Mouse (Mus musculus) spleen, postnatal 10 days (tissue): Measurements from ENCODE around the gene Fcrlb.
A peak's percentile ranks its signal among the peaks of the same experiment; 100 is the strongest.
"Not testable (repeated sequence)": the region's sequence is repeated elsewhere in the genome, so short reads cannot be mapped to it uniquely, and the experiment has no call there.

ENCODE experiments used
- DNase-seq, 2 experiments: peaks; one replicate each; pipeline ENCODE4 v3.0.0; 2021 to 2022; ENCODE audit warnings: low spot score in 2 of 2

Gene Fcrlb

DNA sequence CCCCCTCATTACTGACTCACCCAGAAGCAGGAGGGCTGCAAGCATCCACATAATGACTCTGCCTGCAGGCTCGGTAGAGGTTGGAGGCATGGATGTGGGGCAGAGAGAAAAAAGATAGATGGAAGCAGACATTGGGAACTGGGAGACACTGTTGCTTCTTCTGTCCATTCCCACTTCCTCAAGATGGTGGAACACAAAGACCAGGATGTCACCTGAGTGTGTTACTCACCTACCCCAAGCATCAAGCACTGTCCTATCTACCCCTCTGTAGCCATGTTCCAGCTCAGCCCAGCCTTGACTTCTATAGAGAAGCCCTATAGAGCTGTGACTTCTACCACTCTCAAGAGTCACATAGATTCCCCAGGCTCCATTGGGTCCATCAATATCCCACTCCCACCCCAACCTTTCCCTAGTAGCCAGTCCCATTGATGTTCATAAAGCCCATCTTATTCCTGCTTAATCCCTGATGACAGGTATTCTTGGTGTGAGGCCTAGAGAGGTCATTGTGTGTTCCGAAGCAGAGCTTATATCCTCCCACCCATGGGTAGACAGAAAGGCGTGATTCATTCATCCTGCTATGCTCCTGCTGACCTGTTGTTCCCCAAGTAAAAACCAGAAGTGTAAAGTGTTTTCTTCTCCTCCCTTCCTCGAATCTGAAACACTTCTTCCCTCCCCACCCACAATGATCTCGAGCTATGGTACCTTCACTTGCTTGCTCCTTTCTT is at the start of gene Fcrlb:
Gene Fcrlb (minus strand): TSS at position 51 of the 725 bp plus-strand sequence.
- DNase-seq = no peak

DNA sequence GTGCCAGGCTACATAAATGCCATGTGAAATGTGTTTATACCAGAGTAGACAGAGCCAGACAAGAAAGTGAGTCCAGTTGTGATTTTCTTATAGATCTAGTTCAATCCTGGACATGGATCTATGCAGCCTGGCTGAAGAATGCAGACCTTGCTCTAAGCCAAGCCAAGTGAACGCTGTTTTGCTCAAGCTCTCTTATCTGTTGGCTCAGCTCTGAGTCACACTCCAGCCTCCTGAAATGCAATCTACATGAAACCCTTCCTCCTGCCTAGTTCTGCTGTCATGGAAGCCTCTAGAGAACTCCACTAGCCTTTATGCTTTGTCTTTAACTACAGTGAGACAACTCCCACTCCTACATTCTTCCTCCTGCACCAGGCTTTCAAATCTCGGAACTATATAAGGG is 49.6 kb upstream of the Fcrlb start:
- no peak for DNase-seq

DNA sequence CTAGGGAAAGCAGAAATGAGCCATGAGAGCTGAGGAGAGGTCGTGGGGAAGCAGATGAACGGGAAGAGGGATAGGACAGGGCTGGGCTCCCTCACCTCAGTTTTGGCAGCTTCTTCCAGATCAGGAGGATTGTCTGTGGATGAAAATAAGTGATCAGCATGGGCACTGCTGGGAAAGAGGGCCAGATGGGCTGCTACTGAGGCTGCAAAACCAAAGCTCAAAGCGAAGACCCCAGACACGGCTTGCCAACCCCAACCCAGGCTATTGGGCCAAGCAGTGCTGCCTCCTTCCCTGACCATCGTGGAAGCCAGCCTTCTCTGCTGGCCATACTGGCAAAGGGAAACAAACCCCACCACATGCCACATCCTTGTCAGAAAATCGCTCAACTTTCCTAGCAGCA is 48.4 kb upstream of the Fcrlb start:
- no peak for DNase-seq

DNA sequence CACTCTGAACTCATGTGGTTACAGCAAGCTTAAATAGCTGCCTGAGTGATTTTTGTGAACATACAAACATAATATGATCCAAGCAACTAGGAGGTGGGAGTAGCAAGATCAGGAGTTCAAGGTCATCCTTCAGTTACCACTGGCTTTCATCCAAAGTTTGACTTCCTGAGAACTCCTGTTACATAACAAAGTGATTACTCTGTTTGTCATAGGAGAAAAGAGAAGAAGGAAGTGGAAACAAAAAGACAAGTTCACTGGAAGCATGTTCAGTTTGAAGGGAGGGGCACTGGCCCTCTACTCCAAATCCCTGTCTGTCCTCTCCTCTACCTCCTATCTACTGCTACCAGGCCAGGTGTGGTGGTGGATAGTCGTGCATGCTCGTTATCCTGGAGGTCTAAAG is 47.0 kb upstream of the Fcrlb start:
- DNase-seq = no peak

DNA sequence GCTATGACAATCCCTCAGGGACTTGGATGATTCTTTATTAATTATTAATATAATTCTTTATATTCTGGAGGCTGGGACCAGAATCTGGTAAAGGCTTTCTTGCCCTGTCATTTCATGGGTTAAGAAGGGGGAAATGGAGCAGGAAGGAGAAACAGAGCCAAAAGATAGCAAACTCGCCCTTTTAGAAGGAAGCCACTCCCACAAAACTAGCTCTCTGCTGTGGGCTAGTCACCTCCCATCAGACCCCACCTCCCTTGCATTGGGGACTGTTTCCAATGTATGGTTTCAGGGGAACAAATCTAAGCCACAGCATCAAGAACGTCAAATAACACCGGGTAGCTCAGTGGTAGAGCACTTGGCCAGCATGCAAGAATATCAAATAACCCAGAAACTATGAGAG is 45.5 kb upstream of the Fcrlb start:
- no peak for DNase-seq

DNA sequence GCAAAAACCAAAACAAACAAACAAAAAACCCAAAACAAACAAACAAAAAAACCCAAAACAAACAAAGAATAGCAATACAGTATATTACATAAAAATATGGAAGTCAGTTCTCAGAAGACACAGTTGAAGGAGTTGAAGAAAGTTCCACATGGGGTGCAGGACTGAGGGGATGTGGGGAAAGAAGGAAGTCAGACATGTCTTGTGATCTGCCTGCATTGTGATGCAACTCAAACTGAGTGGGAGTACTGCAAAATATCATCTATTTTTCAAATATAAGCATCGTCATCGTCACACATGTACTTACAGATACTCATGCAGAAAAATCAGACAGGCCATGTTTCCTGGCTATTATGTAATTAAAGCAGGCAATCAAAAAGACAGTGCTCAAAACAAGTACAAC is 40.5 kb upstream of the Fcrlb start:
- DNase-seq = no peak

DNA sequence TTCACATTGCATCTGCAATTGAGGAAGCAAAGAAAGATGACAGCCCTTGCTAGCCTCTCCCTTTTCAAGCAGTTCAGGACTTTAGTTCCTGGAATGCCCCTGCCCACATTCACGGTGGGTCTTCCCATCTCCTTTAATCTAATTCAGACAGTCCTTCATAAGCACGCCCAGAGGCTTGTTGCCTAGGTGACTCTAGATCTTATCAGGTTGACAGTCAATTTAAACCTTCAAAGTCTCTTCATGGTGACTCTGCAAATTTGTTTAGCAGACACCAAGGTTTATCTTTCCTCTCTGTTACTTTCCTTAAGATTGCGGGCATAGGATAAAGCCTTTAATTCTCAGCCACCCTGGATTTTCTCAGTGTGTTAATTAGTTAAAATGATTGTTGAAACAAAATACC is 38.0 kb upstream of the Fcrlb start:
- DNase-seq = no peak

DNA sequence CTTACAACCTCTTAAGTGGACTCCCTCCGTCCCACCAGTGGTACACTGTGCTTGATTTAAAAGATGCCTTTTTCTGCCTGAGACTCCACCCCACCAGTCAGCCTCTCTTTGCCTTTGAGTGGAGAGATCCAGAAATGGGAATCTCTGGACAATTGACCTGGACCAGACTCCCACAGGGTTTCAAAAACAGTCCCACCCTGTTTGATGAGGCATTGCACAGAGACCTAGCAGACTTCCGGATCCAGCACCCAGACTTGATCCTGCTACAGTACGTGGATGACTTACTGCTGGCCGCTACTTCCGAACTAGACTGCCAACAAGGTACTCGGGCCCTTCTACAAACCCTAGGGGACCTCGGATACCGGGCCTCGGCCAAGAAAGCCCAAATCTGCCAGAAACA is 32.2 kb upstream of the Fcrlb start:
- not testable (repeated sequence) for DNase-seq

DNA sequence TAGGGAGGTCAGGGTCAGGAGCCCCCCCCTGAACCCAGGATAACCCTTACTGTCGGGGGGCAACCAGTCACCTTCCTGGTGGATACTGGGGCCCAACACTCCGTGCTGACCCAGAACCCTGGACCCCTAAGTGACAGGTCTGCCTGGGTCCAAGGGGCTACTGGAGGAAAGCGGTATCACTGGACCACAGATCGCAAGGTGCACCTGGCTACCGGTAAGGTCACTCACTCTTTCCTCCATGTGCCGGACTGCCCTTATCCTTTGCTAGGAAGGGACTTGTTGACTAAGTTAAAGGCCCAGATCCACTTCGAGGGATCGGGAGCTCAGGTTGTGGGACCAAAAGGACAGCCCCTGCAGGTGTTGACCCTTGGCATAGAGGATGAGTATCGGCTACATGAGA is 31.4 kb upstream of the Fcrlb start:
- not testable (repeated sequence) for DNase-seq

DNA sequence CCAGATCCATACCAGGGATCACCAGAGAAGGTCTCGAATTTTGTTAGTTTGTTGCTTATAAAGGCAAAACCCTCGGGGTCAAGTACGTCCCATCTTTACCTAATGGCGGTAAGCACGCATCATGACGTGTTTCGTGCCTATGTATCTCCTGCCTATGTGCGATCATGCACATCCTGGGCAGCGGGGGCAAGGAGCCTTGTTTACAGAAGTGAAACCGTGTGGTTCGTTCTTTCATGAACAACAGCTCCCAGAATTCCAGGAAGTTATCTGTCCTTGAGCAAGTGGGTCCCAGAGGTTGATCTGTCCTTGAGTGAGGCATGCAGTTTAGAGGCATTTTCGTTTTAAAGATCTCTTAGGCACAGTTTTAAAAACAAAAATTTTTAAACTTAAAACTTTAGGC is 26.5 kb upstream of the Fcrlb start:
- DNase-seq = peak in 1 of 2 experiments; percentile 70

DNA sequence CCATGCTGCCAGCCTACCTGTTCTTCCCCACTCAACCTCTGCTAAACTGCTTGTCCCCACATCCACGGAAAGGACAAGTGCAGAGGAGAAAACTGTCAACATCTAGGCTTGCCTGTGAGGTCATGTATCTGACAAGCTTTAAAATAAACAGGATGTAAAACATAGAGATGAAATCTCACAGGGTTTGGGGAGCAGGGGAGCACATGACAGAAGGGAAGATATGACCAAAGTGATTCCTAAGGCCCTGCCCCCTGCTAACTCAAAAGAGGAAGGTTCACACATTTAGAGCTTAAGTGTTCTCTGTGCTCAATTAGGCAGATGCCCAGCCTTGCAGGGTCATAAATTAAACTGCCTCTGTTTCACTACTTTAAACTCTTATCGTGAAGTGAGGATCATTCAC is 21.6 kb upstream of the Fcrlb start:
- DNase-seq = no peak

DNA sequence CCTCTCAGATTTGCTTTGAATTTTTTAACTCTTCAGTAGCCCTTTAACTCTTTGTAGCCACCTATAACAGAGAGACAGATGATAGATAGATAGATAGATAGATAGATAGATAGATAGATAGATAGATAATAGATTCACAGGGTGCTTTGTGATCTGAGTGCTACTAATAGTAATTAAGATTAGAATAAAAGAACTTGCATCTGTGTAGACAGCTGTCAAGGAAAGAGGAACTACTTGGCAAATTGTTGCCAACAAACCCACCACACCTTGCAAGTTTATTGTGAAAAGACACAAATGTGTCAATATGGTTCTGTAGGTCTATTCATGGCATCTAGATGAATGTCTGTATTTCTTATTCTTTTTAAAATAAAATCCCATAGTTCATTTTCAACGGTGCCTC is 21.2 kb upstream of the Fcrlb start:
- DNase-seq = no peak

DNA sequence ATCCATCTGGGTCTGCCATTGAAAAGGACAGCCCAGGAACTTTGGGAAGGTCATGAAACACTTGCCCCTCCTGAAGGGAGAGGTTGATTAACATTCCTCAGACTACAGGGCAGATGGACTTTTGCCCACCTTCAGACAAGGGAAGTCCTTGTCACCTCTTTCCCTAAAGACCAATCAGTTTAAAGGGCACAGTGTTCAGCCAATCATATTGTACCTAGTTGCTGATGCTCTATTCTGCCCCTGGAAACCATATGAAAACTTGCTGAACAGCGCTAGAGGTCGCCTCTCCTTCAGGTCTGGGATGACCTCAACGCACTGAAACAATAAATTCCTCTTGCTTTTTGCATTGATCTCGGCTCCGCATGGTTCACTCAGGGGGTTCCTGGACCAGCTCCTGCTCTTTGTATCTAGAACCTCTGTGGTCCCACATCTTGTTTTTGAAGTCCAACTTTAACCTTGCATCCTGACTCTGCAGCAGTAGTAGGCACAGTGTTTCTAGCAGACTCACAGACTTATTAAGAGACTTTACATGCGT is 20.7 kb upstream of the Fcrlb start:
- DNase-seq = no peak

DNA sequence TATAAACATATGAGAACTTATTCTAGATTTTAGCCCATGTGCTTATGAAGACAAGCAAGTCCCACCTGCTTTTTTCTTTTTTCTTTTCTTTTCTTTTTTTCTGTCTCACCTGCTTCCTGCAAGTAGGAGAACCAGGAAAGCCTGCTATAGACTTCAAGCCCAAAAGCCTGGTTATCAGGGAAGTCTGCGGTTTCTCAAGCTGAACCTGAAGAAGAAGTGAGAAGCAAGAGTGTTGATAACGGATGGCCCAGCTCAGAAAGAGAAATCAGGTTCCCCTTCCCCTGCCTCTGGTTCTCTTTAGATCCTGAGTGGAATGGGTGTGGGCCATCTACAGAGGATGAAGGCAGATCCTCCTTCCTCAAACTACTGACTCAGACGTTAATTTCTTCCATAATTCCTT is 19.3 kb upstream of the Fcrlb start:
- DNase-seq = no peak

DNA sequence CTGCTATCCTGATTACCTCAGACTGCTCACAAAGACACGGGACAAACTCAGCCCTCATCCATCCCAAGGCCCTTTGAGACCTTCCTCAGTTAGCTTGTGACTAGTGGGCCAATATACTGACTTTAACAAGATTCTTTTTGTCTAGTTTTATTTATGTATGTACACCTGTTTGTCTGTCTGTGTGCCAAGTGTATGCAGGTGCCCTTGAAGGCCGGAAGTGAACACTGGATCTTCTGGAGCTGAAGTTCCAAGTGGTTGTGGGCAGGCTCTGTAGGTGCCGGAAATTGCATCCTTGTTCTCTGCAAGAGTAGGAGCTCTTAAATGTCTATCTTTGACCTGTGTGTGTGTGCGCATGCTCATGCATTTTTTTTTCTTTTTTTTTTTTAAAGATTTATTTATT is 16.5 kb upstream of the Fcrlb start:
- DNase-seq = no peak

DNA sequence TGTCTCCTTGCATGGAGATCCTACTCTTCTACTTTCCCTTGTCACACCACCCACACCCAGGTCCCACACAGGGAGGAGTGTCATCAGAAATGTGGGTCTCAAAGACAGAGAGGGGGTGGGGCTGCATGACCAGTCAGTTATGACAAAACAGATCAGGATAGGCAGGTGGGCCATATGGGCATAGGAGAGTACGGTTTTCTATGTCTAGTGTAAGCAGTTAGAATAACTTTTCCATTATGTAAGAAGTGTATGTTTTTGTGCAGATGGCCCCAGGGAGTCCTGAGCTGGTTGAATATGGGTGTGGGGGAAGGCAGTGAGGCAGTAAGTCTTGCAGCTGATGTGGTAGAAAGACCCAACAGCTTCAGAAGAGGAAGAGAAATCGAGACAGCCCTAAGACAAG is 15.7 kb upstream of the Fcrlb start:
- DNase-seq = peak in 1 of 2 experiments; percentile 63

DNA sequence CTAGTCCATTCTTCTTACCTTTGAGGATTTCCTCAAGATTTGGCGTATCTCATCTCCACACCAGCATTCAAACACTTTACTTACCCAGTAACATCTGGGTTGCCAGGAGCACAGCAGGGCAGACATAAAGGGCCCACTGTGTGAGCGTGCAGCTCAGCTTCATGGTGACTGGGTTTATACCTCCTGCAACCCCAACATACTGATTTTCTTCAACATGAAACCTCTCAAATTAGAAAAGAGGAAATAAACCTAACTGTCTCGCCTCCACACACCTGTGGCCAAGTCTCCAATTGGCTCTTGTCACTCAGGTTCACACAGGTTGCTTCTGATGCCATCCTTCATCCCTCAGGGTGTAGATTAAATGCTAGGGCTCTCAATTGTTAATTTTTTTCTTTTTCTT is 14.6 kb upstream of the Fcrlb start, which contains the start of gene Fcrla:
Gene Fcrla (minus strand): TSS at position 206 of the 400 bp plus-strand sequence.
- DNase-seq = peak in 1 of 2 experiments; percentile 36

DNA sequence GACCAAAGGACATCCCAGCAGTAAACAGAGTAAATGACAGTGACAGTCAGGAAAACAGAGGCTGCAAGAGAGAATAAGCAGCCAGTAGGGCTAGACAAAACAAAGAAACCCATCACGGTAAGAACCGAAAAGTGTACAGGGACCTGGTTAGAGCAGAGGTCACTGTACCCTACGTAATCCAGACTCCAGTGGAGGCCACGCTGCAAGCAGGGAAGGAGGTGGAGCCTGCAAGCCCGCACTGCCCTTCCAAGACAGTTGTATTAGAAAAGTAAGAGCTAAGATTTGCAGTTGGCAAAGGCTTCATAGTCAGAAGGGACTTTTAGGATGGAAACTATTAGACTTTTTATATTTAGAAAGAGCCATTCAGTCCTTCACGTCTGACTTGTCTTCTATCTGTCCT is 14.2 kb upstream of the Fcrlb start:
- DNase-seq = no peak

DNA sequence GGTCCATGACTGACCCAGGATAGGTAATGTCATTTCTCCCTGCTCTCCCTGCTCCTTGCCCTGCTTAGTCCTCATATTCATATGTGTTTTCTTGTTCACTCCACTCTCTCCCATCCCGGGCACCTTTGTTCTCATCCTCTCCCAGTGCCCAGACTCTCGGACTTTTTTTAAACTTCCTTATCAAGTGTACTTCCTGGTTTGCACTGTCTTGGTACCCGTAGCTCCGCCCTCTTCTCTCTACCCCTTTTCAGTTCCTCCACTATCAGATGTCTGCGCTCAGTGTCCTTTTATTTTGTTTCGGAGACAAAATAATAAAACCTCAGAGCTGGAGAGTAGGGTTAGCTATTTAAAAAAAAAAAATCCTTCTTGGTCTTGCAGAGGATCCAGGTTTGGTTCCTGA is 11.7 kb upstream of the Fcrlb start:
- DNase-seq = peak in 1 of 2 experiments; percentile 57

DNA sequence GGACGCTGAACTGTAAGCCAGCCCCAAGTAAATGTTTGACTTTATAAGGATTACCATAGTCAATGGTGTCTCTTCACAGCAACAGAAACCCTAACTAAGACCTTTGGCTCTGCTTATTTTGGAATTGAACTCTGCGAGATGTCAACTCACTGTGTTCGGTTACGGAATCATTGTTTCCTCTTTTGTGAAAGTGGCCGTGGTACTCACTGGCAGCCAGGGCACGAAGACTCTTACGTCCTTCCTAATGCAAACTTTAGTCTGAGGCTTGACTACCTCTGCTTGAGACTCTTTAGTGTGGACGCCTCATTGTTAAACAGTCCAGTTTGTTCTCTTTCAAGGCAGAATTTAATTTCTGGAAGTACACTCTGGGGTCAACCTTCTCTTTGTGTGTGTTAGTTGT is 6.6 kb upstream of the Fcrlb start:
- no peak for DNase-seq

DNA sequence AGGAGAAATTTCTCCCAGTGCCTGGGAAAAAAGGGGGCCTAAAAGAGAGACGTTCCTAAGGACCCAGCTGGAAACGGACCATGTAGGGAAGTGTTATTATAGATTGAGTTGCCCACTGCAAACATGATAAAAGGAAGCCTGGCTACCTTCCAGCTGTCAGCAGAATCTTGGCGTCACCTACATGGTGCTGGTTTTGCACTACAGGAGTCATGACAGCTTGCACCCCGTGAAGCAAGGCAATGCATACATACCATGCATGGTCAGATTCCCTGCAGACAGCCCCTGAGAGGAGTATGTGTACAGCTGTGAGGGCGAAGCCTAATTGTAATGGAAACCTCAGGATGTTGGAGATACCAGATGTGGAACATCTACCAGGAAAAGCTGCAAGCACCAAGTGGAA is 2.9 kb upstream of the Fcrlb start:
- no peak for DNase-seq

DNA sequence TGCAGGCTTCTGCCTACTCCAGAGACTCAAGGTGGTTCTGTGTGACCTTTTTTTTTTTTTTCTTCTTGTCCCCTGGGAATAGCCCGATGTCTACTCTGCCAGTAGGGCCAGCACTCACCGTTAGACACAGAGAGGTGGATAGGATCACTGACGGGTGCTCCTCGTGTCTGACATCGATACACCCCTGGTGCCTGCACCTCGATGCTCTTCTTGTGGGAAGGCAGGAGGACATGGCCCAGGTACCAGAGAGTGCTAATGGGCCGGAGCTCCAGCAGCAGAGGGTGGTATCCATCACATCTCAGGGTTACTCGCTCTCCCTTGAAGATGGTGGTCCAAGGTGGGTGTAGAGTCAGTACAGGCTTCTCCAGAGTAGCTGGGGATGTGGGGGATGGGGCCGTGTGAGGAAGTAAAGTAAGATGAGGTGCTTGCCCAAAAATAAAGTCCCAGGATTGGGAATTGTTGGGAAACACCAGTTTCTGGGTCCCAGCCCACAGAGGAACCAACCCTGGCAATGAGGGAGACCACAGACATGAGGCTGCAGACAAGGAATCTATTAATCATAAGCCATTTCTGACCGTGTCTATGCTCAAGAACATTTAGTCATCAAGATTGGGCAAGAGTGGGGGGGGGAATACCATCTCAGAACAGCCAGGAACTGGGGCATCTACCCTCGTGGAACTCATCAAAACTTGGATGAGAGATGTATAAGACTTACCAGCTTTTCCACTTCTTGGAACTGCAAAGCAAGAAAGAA is 657 bp downstream of the Fcrlb start:
- no peak for DNase-seq

DNA sequence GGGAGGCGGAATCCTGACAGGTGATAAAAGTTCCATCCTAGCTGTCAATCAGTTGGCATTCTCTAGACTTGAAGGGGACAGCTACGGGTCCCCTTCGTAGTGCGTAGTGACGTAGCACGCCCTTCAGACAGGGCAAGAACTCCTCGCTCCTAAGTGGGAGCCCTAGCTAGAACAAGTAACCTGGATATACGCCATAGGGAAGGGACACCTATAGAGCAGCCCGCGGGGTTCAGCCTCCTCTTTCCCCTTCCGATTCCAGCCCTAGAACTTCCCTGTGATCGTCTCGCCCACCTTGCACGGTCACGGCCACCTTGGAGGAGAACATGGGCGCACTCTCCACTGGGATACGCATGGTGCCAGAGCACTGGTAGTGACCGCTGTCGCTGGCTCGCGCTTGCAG is 4.4 kb downstream of the Fcrlb start:
- no peak for DNase-seq
